Mouse (Mus musculus) large intestine, adult 2 months (tissue): Measurements from ENCODE around the gene Rab11fip4. TPM values are rescaled to one million over a fixed set of nuclear protein-coding genes. Genes with fewer than 3 reads are reported as not detected.

Experiments
- DNase-seq: peaks from one replicate; pipeline ENCODE4 v3.0.0-alpha.2; 2012; ENCODE audit warnings: low read depth, low spot score
- WGBS: fragments of 180-500 bp; shearing (Covaris S2); methylation state at CpG from one replicate; pipeline ENCODE4 v1.1.7; 2018; 5-methylcytosine and 5-hydroxymethylcytosine counted together
- polyA plus RNA-seq: library from polyadenylated mRNA; depleted of rRNA; stranded (reverse); fragments of >200 nt; gene quantifications from 2 replicates; pipeline ENCODE4 v1.2.3, GENCODE M21; 2012; rRNA removed

Gene Rab11fip4
- polyA plus RNA-seq, result 4.7 and 8.7 TPM in 2 replicates

GRCm38 (mm10) chr11:79590664-79591590, at the start of gene Rab11fip4:
Rab11fip4 (plus strand) TSS chr11:79591212.
- 2% methylated on average over 97 of the region's 98 CpGs for WGBS
- no peak for DNase-seq

GRCm38 (mm10) chr11:79552622-79553021, 38.4 kb upstream of the Rab11fip4 start:
- WGBS, result 58% methylated on average over 1 of the region's 1 CpGs
- DNase-seq, result no peak

- no peak for DNase-seq
- 91% methylated on average over 4 of the region's 4 CpGs for WGBS
Measured at GRCm38 (mm10) chr11:79560536-79560935, 30.5 kb upstream of the Rab11fip4 start.

GRCm38 (mm10) chr11:79563493-79563892, 27.5 kb upstream of the Rab11fip4 start:
- no peak for DNase-seq
- 91% methylated on average over 7 of the region's 7 CpGs for WGBS

GRCm38 (mm10) chr11:79566947-79567346, 24.1 kb upstream of the Rab11fip4 start:
- 71% methylated on average over 1 of the region's 1 CpGs for WGBS
- DNase-seq, result no peak

- 73% methylated on average over 11 of the region's 11 CpGs for WGBS
- no peak for DNase-seq
Measured at GRCm38 (mm10) chr11:79568197-79568911, 22.7 kb upstream of the Rab11fip4 start.

GRCm38 (mm10) chr11:79570319-79570718, 20.7 kb upstream of the Rab11fip4 start:
- no peak for DNase-seq
- WGBS, result 91% methylated on average over 2 of the region's 2 CpGs

GRCm38 (mm10) chr11:79573836-79574235, 17.2 kb upstream of the Rab11fip4 start:
- DNase-seq, result no peak
- 81% methylated on average over 3 of the region's 3 CpGs for WGBS

- no peak for DNase-seq
Measured at GRCm38 (mm10) chr11:79575383-79576073, 15.5 kb upstream of the Rab11fip4 start.

GRCm38 (mm10) chr11:79577741-79578140, 13.3 kb upstream of the Rab11fip4 start:
- WGBS, result 36% methylated on average over 5 of the region's 5 CpGs
- DNase-seq, result peak; percentile 27

More at GRCm38 (mm10) chr11:79575383-79576073, 15.5 kb upstream of the Rab11fip4 start:
- WGBS, result 91% methylated on average over 14 of the region's 14 CpGs

- DNase-seq, result no peak
- 71% methylated on average over 4 of the region's 4 CpGs for WGBS
Measured at GRCm38 (mm10) chr11:79580660-79581059, 10.4 kb upstream of the Rab11fip4 start.

- DNase-seq, result no peak
- 86% methylated on average over 6 of the region's 6 CpGs for WGBS
Measured at GRCm38 (mm10) chr11:79581257-79581656, 9.8 kb upstream of the Rab11fip4 start.

GRCm38 (mm10) chr11:79584191-79584590, 6.8 kb upstream of the Rab11fip4 start:
- DNase-seq, result peak; percentile 22
- WGBS, result 4% methylated on average over 5 of the region's 5 CpGs

GRCm38 (mm10) chr11:79589317-79590075, 1.5 kb upstream of the Rab11fip4 start:
- no peak for DNase-seq
- 50% methylated on average over 14 of the region's 14 CpGs for WGBS

- 38% methylated on average over 5 of the region's 5 CpGs for WGBS
- no peak for DNase-seq
Measured at GRCm38 (mm10) chr11:79591591-79591975, 571 bp downstream of the Rab11fip4 start.

GRCm38 (mm10) chr11:79593495-79593894, 2.5 kb downstream of the Rab11fip4 start:
- DNase-seq, result no peak
- WGBS, result 33% methylated on average over 11 of the region's 11 CpGs

GRCm38 (mm10) chr11:79610454-79610853, 19.4 kb downstream of the Rab11fip4 start:
- 68% methylated on average over 2 of the region's 2 CpGs for WGBS
- no peak for DNase-seq

GRCm38 (mm10) chr11:79611011-79611666, 20.1 kb downstream of the Rab11fip4 start:
- DNase-seq, result no peak
- 12% methylated on average over 13 of the region's 13 CpGs for WGBS
